Mouse (Mus musculus) liver, embryonic 14.5 days (tissue): Measurements from ENCODE around the gene Gab2.

Source experiments
- CTCF ChIP-seq: IDR thresholded peaks from 2 replicates; pipeline ENCODE4 v1.5.1; 2016; ENCODE audit warnings: antibody characterized with exemption, low read depth, control low read depth
- EP300 ChIP-seq: IDR thresholded peaks from 2 replicates; pipeline ENCODE4 v1.6.1; 2016; ENCODE audit warnings: antibody characterized with exemption, low read depth

GRCm38 (mm10) chr7:97270367-97270766, 189.0 kb downstream of the Gab2 start:
- TF ChIP-seq CTCF, result no peak
- peak; percentile 52 for TF ChIP-seq EP300
